Mouse (Mus musculus) retina, postnatal 1 day (tissue): ENCODE data around the gene Akt3.

Experiments used
- DNase-seq: peaks from one replicate; pipeline ENCODE4 v3.0.0-alpha.2; 2012

Akt3 gene

DNA sequence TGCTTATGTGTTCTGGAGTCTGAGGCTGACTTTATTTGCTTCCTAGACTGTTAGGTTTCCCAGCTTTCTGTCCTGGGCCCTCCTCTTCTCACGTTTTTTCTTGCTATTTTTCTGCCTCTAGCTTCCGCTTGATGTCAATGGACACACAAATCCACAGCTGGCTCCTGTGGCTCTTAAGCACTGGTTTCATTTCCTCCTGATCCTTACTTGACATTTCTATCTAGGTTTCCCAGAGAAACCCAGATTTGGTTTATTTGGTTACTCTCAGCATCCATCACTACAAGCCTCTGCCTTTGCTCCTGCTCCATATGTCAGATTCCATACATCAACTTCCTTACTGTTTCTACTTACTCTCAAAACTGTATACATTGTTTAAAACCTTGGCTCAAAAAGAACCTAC, 211.0 kb downstream of the Akt3 start:
- DNase-seq = no peak

GRCm38 (mm10) chr1:177045885-177046284, 212.1 kb downstream of the Akt3 start:
- DNase-seq = no peak

DNA sequence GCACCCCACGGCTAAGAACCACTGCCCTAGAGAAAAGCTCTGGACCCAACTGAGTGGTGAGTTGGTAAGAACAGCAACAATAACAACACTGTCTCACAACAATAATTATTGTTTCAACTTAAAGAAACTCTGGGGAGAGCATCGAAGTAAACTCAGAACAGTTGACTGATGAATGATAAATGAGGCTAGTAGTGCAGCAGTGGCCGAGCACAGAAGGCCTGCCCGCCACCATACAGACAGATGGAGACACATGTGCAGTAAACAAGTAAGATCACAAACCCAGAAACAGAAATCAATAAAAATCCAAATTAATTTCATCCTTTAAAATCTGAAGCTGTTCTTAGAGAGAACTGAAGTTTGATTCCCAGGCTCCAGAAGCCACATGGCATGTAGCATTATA, 217.9 kb downstream of the Akt3 start:
- no peak for DNase-seq

- no peak for DNase-seq
Observed at GRCm38 (mm10) chr1:177039093-177039674, 218.8 kb downstream of the Akt3 start.

GRCm38 (mm10) chr1:177038383-177038782, 219.6 kb downstream of the Akt3 start:
- no peak for DNase-seq

DNA sequence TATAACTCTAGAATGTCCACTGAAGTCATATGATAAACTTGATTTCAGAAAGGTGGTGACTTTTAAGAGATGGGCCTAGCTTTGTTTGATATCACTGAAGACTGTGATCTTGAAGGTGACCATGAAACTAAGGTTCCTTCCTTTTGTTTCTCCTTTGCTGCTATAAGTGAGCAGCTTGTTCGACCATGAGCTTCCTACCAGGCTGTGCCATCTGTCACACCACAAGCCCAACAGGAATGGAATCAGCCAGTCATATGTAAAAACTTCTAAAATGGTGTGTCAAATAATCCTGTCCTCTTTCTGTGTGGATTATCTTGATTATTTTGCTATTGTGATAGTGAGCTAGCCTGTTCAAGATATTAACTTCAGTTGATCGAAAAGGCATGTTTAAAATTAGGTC, 222.5 kb downstream of the Akt3 start:
- no peak for DNase-seq

DNA sequence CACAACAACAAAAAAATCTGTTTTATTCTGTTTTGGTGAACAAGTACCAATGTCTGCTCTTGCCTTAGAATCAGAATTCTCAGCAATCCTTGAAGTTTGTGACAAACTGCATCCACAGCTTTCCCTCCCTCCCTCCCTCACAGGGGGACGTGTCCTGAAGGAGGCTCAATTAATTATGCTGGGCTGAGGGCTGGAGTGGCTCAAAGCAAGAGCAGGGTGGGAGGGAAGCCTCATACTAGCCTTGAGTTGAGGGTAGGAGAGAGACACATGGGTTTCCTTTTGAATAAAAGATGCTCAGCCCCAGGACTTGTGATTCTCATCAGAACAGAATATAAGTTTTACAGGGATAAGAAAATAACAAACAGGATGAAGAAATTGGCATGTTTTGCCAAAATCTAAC, 225.8 kb downstream of the Akt3 start:
- DNase-seq = no peak

DNA sequence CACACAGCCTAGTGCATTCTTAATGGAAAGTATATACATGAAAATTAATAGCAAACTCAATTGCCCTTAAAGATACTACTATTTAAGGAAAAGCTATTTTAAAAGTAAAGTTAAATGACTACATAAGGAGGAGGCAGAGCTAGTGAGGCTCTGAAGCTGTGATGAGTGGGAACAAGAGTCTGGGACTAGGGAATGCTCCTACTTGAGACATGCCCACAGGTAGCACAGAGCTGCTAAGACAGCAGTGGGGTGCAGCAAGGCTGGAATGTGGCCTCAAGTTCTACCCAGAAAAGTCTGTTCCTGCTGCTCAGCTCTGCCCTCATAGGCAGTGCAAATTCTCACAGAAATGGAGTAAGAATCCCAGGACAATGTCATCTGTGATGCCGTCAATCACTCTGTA, 226.8 kb downstream of the Akt3 start:
- DNase-seq = no peak

GRCm38 (mm10) chr1:177030669-177031068, 227.3 kb downstream of the Akt3 start:
- no peak for DNase-seq

GRCm38 (mm10) chr1:177029032-177029431, 229.0 kb downstream of the Akt3 start:
- DNase-seq = no peak

DNA sequence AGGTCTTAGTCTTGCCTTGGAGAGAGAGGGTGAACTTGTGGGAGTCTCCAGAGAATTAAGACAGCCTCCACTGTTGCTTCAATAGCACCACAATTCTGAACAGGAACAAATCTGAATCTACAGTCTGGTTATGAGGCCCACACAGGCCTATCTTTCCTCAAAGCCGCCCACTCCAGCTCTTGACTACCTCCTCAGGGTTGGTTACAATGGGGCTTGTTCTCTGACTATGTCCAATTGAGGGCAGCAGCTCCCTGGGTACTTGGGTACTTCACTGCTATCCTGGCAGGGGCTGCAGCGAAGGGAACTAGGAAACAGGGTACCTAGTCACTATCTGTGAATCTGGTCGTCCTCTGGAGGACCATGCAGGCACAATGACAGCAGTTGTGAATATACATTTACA, 230.3 kb downstream of the Akt3 start:
- DNase-seq = no peak

DNA sequence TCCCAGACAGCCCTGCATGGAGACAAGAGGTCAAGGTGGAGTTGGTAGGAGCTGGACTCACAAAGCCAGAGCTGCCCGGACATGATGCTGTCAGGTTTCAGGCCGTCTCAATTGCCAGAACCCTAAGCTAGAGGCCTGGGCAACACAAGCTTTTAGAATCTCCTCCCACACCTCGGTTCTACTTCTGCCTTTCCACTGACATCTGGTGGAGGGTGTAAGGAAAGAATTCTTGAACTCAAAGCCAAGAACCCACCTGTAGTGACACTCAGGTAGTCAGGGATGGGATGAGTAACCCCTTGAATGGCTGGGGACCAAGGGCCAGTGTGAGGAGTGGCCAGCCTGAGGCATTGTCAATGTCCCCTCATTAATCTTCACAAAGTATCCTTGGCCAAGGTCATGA, 235.3 kb downstream of the Akt3 start:
- DNase-seq = no peak

GRCm38 (mm10) chr1:177019668-177020067, 238.3 kb downstream of the Akt3 start:
- no peak for DNase-seq

GRCm38 (mm10) chr1:177018750-177019149, 239.3 kb downstream of the Akt3 start:
- no peak for DNase-seq

DNA sequence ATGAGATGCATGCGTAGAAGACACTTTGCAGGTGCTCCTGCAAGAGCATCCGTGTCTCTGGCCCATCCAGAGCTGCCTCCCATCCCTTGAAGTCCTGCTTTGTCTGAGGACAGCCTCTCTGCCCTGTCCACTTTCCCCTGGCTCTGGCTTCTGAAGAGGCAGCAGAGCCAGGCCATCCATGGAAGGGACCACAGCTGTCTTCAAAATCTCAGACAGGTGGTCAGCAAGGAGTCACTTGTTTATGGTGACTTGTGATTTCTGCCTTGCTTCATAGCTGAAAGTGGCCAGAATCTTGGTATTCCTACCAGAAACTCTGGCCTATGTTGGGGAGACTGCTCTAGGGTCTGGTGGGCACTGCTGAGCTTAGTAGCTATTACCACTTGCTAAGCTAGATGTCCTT, 241.3 kb downstream of the Akt3 start:
- DNase-seq = no peak

DNA sequence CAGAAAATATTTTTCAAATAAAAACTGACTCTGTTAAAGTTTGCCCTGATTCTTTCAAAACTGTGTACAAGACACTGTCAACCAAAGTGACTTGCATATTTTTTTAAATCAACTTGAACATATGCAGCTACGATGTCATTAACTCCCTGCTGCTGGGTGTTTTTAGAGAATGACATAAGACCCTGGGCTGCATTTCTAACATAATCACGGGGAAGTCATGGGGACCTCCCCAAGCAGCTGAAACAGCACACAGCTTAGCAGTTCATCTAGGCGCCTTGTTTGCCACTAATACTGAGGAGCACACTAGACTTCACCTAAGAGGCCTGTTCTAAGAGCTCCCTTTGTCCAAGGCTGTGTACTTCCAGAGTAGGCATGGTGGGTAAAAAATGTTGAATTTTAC, 242.1 kb downstream of the Akt3 start:
- no peak for DNase-seq

DNA sequence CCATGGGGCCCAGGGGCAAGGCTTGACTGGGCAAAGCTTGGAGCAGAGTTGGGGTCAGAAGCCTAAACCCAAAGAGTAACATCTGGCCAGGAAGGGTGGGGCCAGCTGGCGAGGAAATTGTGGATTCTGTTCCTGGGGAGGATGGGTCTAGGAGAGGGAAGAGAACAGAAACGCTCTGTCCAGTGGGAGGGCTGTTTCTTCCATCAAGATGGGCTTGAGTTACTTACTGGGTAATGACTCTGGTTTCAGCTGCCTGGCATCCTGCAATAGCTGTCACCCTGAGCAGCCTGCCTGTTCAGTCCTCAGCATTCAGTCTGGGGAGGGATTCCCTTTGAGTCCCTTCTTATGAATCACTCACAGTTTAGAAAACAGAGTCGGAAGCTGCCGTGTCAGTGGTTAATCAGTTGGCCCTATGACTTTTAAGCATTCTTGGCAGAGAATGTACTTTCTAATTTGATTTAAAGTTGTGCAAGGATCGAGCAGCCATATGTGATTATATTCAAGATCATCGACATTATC, 243.0 kb downstream of the Akt3 start:
- DNase-seq = no peak

- no peak for DNase-seq
Observed at GRCm38 (mm10) chr1:177014346-177014745, 243.7 kb downstream of the Akt3 start.

DNA sequence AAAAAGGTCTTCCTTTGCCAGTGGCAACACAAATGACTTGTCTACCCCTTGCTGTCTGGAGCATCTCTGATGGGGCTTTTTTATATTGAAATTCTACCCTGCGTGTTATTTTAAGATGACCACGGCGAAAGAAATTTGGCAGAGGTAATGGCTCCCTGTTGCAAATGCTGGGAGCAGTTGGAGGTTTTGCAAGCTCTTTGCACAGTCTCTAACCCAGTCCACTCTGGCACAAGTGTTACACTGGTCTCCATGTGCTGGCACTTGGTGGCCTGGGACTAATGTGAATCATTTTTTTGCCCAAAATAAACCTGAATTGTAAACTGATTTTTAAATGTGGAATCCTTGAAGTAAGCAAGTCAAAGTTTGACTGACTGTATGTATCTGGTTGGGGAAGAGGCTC, 244.2 kb downstream of the Akt3 start:
- DNase-seq = no peak

DNA sequence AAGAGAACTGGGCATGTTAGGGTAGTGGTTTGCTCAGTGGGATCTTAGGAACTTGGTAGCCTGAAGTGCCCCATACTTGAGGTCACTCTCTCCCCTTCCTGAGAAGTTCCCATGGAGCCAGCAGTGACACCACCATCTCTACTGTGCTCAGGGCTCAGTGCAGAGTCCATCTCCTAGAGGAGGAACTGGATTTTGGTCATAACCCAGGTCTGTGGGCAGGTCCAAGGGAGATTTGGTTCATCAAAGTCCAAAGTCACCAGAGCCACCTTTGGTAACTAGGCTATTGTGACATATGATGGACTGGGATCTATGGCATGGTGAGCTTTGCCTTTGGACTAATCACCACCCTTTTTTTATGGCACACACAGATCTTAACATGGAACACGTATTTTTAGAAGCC, 244.7 kb downstream of the Akt3 start:
- DNase-seq = no peak

DNA sequence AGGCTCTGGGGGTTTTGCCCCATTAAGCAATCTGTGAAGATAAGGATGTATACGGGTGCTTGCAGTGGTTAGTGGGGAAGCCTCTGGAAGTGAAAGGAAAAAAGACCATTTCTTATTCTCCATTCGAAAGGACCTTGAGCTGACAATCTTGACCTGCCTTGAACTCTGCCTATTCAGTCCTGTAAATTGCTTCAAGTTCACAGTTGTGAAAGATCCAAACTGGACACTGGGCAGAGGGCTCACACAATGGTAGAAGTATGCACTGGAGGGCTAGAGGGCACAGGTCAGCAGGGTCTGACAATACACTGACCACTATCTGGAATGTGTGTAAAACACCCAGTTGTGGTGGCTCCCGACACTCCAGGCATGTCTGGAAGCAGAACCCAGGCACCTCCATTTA, 245.2 kb downstream of the Akt3 start:
- DNase-seq = no peak

- no peak for DNase-seq
Observed at GRCm38 (mm10) chr1:177011688-177012087, 246.3 kb downstream of the Akt3 start.

DNA sequence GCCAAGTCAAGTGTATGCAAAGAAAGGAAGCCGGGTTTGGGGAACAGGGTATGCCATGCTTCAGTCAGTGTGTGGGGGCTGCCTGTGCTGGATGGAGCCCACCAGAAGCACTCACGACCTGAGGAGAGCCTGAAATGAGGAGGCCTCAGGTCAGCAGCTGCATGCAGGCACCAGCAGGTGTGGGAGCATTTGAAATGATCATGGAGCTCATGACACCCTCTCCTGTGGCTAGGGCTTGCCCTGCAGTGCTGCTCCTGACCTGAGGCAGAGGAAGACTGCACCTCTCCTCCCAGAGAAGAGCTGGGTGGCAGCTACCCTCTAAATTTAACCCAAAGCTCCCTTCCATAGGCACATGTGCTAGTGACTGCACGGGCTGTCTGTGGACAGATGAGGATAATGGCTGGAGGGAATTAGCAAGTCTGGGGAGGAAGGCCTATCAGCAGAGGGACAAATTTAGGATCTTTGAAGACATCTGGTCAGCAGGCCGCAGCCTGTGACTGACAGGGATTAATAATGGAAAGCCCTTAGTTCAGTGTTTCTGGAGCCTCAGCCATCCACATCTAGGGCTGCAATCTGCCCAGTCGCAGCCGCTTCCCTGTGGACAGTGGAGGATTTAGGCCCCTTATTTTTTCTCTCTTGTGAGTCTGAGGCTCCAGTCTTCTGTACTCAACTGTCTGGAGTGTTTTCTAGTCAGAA, 247.2 kb downstream of the Akt3 start:
- peak; percentile 74 for DNase-seq

DNA sequence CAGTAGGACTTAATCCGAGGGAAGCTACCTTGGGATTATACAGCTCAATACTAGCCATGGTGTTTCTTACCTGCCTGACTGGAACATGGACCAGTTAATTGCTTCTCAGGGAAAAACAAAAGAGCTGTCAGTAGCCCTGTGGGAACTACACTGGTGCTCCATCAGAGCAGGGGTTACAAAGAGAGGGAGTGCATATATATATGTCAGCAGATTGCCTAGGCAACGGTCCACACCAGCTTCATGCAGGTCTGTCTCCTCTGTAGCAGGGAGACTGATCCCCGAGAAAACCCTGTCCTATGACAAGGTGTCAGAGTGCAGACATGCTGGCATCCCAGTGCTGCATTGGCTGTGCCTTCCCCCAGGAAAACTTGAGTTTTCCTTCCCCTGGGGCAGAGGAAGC, 248.0 kb downstream of the Akt3 start:
- DNase-seq = no peak

GRCm38 (mm10) chr1:177008777-177009176, 249.2 kb downstream of the Akt3 start:
- no peak for DNase-seq
